Mouse (Mus musculus) heart, adult 2 months (tissue): ENCODE results near the gene Cd6. TPM values are rescaled to one million over a fixed set of nuclear protein-coding genes. Genes with fewer than 3 reads are reported as not detected.

Experiments
- DNase-seq, 2 experiments: peaks; one replicate each; pipeline ENCODE4 v3.0.0; 2021
- H3K27ac ChIP-seq: fragments of 200-600 bp; 2 replicates; pipeline ENCODE4 v1.8.1; 2022
- H3K27me3 ChIP-seq: fragments of 200-500 bp; 2 replicates; pipeline ENCODE4 v1.6.1; 2012; ENCODE audit warnings: mild to moderate bottlenecking, low read length, inconsistent platforms, mixed read lengths; ENCODE audit not compliant: control insufficient read depth, insufficient read depth
- H3K36me3 ChIP-seq: fragments of 200-500 bp; 2 replicates; pipeline ENCODE4 v1.6.1; 2012; ENCODE audit warnings: low read length, inconsistent platforms; ENCODE audit not compliant: control insufficient read depth, insufficient read depth
- H3K4me1 ChIP-seq: fragments of 200-500 bp; 2 replicates; pipeline ENCODE4 v1.6.1; 2011; ENCODE audit warnings: low read length; ENCODE audit not compliant: control insufficient read depth, insufficient read depth
- H3K4me3 ChIP-seq: fragments of 200-600 bp; 2 replicates; pipeline ENCODE4 v1.8.1; 2022
- H3K79me2 ChIP-seq: fragments of 200-500 bp; replicated peaks from 2 replicates; pipeline ENCODE4 v1.6.1; 2012; ENCODE audit warnings: mild to moderate bottlenecking, inconsistent platforms, low read length, moderate library complexity, mixed read lengths; ENCODE audit not compliant: control insufficient read depth, insufficient read depth
- H3K9ac ChIP-seq: fragments of 200-500 bp; 2 replicates; pipeline ENCODE4 v1.6.1; 2012; ENCODE audit warnings: low read depth, mild to moderate bottlenecking, control low read depth, inconsistent platforms, low read length, mixed read lengths
- CTCF ChIP-seq: fragments of 200-600 bp; IDR thresholded peaks from 2 replicates; pipeline ENCODE4 v1.8.1; 2022; ENCODE audit warnings: antibody characterized with exemption, mild to moderate bottlenecking, moderate library complexity
- EP300 ChIP-seq: fragments of 200-500 bp; IDR thresholded peaks from 2 replicates; pipeline ENCODE4 v1.6.1; 2011; ENCODE audit warnings: low read depth, low read length, control low read depth; ENCODE audit not compliant: insufficient read depth
- POLR2A ChIP-seq: fragments of 200-500 bp; IDR thresholded peaks from 2 replicates; pipeline ENCODE4 v1.6.1; 2011; ENCODE audit warnings: mild to moderate bottlenecking, low read depth, low read length, control low read depth; ENCODE audit not compliant: insufficient read depth
- WGBS: fragments of 180-500 bp; shearing (Covaris S2); methylation state at CpG from one replicate; pipeline ENCODE4 v1.1.7; 2018; 5-methylcytosine and 5-hydroxymethylcytosine counted together
- intact Hi-C: fragments of 180-260 bp; cut with DNase I; formaldehyde crosslinking; loops from one replicate; pipeline ENCODE4 v1.15.1; 2025
- polyA plus RNA-seq: library from polyadenylated mRNA; depleted of rRNA; stranded (reverse); fragments of >200 nt; gene quantifications from 2 replicates; pipeline ENCODE4 v1.2.3, GENCODE M21; 2012
- total RNA-seq, 2 experiments: library from RNA; stranded (reverse); gene quantifications; 2 replicates each; pipeline ENCODE4 v1.2.3; 2021

Cd6 gene
- total and polyA plus RNA-seq, 3 experiments = 0.07 to 0.76 TPM; not detected in 1

GRCm38 (mm10) chr19:10816462-10816861 is 13.4 kb downstream of the Cd6 start:
- TF ChIP-seq CTCF (no peak), POLR2A (no peak), EP300 (no peak)
- H3K9ac ChIP-seq = no peak overlapping the region
- H3K4me3 ChIP-seq = no peak overlapping the region
- intact Hi-C loops = no loop called here
- H3K27ac ChIP-seq = no peak overlapping the region
- no peaks in the 10 kb centered on the region for H3K27me3 ChIP-seq
- DNase-seq = no peak
- no peaks in the 10 kb centered on the region for H3K4me1 ChIP-seq
- no peaks in the 10 kb centered on the region for H3K79me2 ChIP-seq
- H3K36me3 ChIP-seq = no peaks in the 10 kb centered on the region
- WGBS = 31% methylated on average over 2 of the region's 2 CpGs

GRCm38 (mm10) chr19:10815871-10816270 is 14.0 kb downstream of the Cd6 start:
- no peaks in the 10 kb centered on the region for H3K27me3 ChIP-seq
- no peaks in the 10 kb centered on the region for H3K79me2 ChIP-seq
- H3K4me1 ChIP-seq = no peaks in the 10 kb centered on the region
- WGBS = 81% methylated on average over 6 of the region's 6 CpGs
- intact Hi-C loops = no loop called here
- no peaks in the 10 kb centered on the region for H3K36me3 ChIP-seq
- no peak overlapping the region for H3K9ac ChIP-seq
- H3K27ac ChIP-seq = no peak overlapping the region
- no peak for DNase-seq
- H3K4me3 ChIP-seq = no peak overlapping the region
- no peak for TF ChIP-seq CTCF
- TF ChIP-seq POLR2A = no peak
- no peak for TF ChIP-seq EP300

- intact Hi-C loops = no loop called here
- 59% methylated on average over 7 of the region's 7 CpGs for WGBS
- no peaks in the 10 kb centered on the region for H3K36me3 ChIP-seq
- no peak overlapping the region for H3K27ac ChIP-seq
- no peak overlapping the region for H3K9ac ChIP-seq
- DNase-seq = no peak
- no peaks in the 10 kb centered on the region for H3K4me1 ChIP-seq
- no peaks in the 10 kb centered on the region for H3K27me3 ChIP-seq
- no peaks in the 10 kb centered on the region for H3K79me2 ChIP-seq
- H3K4me3 ChIP-seq = no peak overlapping the region
- TF ChIP-seq POLR2A = no peak
Measured at GRCm38 (mm10) chr19:10813905-10814304, 16.0 kb downstream of the Cd6 start.

DNA sequence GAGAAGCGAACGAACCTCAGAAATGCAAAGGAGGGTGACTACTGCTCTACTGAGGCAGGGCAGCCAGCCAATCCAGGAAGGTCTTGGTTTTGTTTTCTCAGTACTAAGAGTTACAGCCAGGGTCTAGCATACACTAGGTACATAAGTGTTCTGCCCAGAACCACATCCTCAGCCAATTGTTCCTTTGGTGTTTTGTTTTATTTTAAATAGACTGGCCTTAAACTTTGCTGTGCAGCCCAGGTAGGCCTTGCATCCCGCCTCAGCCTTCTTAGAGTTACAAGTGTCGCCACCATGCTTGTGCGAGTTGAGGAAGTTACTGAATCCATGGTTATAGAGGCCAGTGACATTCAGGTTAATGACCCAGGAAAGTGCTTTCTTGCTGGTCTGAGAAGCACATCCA is 16.8 kb downstream of the Cd6 start:
- TF ChIP-seq POLR2A (no peak), CTCF (no peak), EP300 (no peak)
- Histone ChIP-seq H3K4me3 (no peak overlapping the region), H3K79me2 (no peaks in the 10 kb centered on the region), H3K27me3 (no peaks in the 10 kb centered on the region), H3K4me1 (no peaks in the 10 kb centered on the region), H3K27ac (no peak overlapping the region), H3K9ac (no peak overlapping the region), H3K36me3 (no peaks in the 10 kb centered on the region)
- WGBS = 96% methylated on average over 5 of the region's 5 CpGs
- no peak for DNase-seq
- intact Hi-C loops = no loop called here

DNA sequence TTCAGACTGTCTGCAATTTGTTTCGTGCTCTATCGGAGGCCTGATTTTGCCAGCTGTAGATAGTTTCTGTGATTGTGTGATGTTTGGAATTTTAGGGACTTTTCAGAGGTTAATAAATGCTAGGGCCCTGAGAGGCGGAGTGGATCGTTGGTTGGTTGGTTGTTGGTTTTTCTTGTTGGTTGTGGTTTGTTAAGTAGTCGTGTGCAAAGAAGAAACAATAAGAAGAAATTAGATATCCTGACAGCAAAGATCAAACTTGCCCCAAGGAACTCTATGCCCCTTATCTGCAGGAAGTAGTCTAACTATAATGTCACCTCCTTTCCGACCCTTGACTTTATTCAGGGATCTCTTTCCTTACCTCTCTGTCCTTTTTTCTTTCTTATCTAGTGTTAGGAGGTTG is 18.4 kb downstream of the Cd6 start:
- Histone ChIP-seq H3K27ac (no peak overlapping the region), H3K36me3 (no peaks in the 10 kb centered on the region), H3K4me1 (no peaks in the 10 kb centered on the region), H3K27me3 (no peaks in the 10 kb centered on the region), H3K9ac (no peak overlapping the region), H3K4me3 (no peak overlapping the region), H3K79me2 (no peaks in the 10 kb centered on the region)
- no peak for TF ChIP-seq CTCF
- intact Hi-C loops = no loop called here
- DNase-seq = no peak
- 69% methylated on average over 6 of the region's 6 CpGs for WGBS

DNA sequence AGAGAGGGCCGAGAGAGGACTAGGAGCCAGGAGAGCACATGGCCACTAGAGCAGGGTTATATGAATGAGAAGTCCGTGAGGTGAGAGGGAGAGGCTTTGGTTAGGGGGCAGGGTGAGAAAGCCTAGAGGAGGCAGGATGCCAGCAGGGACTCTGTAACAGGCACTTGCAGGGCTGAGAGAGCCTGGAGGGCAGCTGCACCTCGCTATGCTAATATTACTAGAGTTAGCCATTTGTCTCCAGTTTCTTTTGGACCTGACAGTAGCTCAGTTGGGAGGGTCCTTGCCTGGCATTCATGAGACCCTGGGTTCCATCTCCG is 19.7 kb downstream of the Cd6 start:
- no peaks in the 10 kb centered on the region for H3K27me3 ChIP-seq
- no peak overlapping the region for H3K27ac ChIP-seq
- no peak overlapping the region for H3K9ac ChIP-seq
- WGBS = 66% methylated on average over 4 of the region's 4 CpGs
- no peak overlapping the region for H3K4me3 ChIP-seq
- no peak for TF ChIP-seq POLR2A
- TF ChIP-seq EP300 = no peak
- TF ChIP-seq CTCF = no peak
- no peak for DNase-seq
- H3K79me2 ChIP-seq = no peaks in the 10 kb centered on the region
- H3K4me1 ChIP-seq = no peaks in the 10 kb centered on the region
- intact Hi-C loops = no loop called here
- no peaks in the 10 kb centered on the region for H3K36me3 ChIP-seq

DNA sequence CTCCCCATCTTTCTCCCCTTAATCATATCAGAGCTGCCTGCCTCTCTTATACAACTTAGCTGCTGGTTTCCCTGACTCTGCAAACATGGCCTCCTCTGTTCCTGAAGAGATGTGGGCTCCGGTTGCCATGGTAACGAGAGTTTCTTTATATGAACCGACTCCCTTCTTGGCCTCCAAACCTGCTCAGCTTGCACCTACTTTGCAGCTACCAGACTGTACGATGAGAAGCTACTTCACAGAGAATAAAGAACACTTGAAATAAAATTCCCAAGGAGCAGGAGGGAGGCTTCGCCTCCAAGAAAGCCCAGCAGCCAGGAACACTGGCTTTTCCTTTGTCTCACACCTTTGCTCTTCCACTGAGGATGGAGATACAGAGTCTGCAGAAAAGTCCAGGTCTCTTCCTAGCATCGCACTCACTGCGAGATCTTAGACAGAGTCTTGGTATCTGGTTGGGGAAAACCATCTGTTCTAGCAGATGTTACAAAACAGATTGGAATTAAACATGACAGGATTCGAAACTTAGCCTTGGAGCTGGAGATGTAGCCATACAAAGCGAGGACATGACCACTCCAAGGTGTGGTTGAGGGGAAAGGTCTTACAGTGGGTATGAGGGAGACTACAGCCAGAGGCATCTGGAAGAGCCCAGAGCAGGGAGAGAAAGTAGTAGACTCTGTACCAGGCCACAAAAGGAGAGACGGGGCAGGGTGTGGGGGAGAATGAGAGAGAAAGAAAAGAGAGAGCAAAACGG is 20.3 kb downstream of the Cd6 start:
- WGBS = 83% methylated on average over 11 of the region's 11 CpGs
- Histone ChIP-seq H3K27me3 (no peaks in the 10 kb centered on the region), H3K4me1 (no peaks in the 10 kb centered on the region), H3K27ac (no peak overlapping the region), H3K79me2 (no peaks in the 10 kb centered on the region), H3K36me3 (no peaks in the 10 kb centered on the region), H3K9ac (no peak overlapping the region), H3K4me3 (no peak overlapping the region)
- TF ChIP-seq POLR2A (no peak), EP300 (no peak), CTCF (no peak)
- DNase-seq = no peak
- intact Hi-C loops = no loop called here
